Mouse (Mus musculus): Measurements from ENCODE around the gene Ctsw. TPM values are rescaled to one million over a fixed set of nuclear protein-coding genes. Genes with fewer than 3 reads are reported as not detected.
"Not testable (repeated sequence)": the region's sequence is repeated elsewhere in the genome, so short reads cannot be mapped to it uniquely, and the experiment has no call there.

The Ctsw gene
- polyA plus RNA-seq, 1 experiment from 2014 or later = 0.42 TPM

DNA sequence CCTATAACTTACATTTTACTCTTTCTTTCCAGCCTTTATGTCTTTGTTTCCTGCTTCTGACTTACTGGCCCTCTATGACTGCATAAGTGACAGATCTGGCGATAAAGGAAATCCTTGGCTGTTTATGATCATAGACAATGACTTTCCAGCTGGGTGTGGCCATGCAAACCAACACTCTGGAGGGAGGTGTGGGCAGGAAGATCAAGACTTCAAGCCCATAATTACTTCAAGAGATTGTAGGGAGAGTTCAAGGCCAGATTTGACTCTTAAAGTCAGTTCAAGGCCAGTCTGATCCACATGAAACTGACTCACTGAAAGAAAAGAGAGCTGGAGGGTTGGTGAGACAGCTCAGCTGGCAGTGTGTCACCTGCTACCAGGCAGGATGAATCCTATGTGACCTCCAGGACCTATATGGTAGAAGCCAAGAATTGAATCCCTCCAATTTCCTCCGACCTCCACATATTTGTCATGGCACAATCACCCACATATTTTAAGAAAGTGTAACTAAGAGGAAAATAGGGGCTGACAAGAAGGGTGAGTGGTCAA, 32.1 kb upstream of the Ctsw start:
- no peak for ATAC-seq
- DNase-seq (ENCODE audit: low read depth, low spot score) = no peak
- in situ Hi-C loops (cut with MboI; ENCODE audit: low pct_unique_long_range_greater_than_20kb) = no loop called here
- H3K27me3 ChIP-seq = no peaks in the 10 kb centered on the region
- TF ChIP-seq CTCF (IDR thresholded peaks at IDR 0.05) = no peak
- POLR2A ChIA-PET = no interaction called here
- CTCF ChIA-PET = interaction anchor here (1.1 kb wide), 1 partner anchor 12 kb away, joined by 4 read pairs; the partner anchor contains the start of gene Mus81

- ATAC-seq = no peak
- CTCF ChIA-PET = interaction anchor here (0.8 to 1.5 kb wide), 4 partner anchors 13 to 34 kb away, joined by 3 to 4 read pairs (median 3); no protein-coding TSS in a partner anchor
Observed at GRCm38 (mm10) chr19:5496052-5496370, 27.7 kb upstream of the Ctsw start.

GRCm38 (mm10) chr19:5495353-5496051, 27.2 kb upstream of the Ctsw start:
- ChIA-PET CTCF (interaction anchor here (0.8 to 1.5 kb wide), 4 partner anchors 13 to 34 kb away, joined by 3 to 4 read pairs (median 3); no protein-coding TSS in a partner anchor), POLR2A (interaction anchor here (1.5 kb wide), 1 partner anchor 7 kb away, joined by 5 read pairs; the partner anchor contains the start of gene Mus81)
- ATAC-seq (no peak), DNase-seq (ENCODE audit: low read depth, low spot score) (no peak)
- H3K27me3 ChIP-seq = no peaks in the 10 kb centered on the region
- no peak for TF ChIP-seq CTCF (IDR thresholded peaks at IDR 0.05)
- in situ Hi-C loops (cut with MboI; ENCODE audit: low pct_unique_long_range_greater_than_20kb) = no loop called here

More at GRCm38 (mm10) chr19:5496052-5496370, 27.7 kb upstream of the Ctsw start:
- no peak for DNase-seq (ENCODE audit: low read depth, low spot score)
- no peaks in the 10 kb centered on the region for H3K27me3 ChIP-seq
- in situ Hi-C loops (cut with MboI; ENCODE audit: low pct_unique_long_range_greater_than_20kb) = no loop called here
- POLR2A ChIA-PET = interaction anchor here (1.5 kb wide), 1 partner anchor 8 kb away, joined by 5 read pairs; the partner anchor contains the start of gene Mus81
- TF ChIP-seq CTCF (IDR thresholded peaks at IDR 0.05) = no peak

- TF ChIP-seq CTCF (IDR thresholded peaks at IDR 0.05) = no peak
- CTCF ChIA-PET = interaction anchor here (1.6 kb wide), 1 partner anchor 35 kb away, joined by 3 read pairs; no protein-coding TSS in a partner anchor
- H3K27me3 ChIP-seq = no peaks in the 10 kb centered on the region
- no peak for DNase-seq (ENCODE audit: low read depth, low spot score)
- POLR2A ChIA-PET = interaction anchor here (0.8 to 1.2 kb wide), 2 partner anchors 9 to 16 kb away, joined by 7 read pairs; partner anchors contain the start of genes 1700020D05Rik and Snx32
- no peak for ATAC-seq
- in situ Hi-C loops (cut with MboI; ENCODE audit: low pct_unique_long_range_greater_than_20kb) = no loop called here
Observed at GRCm38 (mm10) chr19:5494314-5494713, 26.0 kb upstream of the Ctsw start.

GRCm38 (mm10) chr19:5493301-5493721, 25.0 kb upstream of the Ctsw start:
- POLR2A ChIA-PET = interaction anchor here (0.6 to 1.3 kb wide), 3 partner anchors 10 to 18 kb away, joined by 3 read pairs; no protein-coding TSS in a partner anchor
- ATAC-seq; in situ Hi-C loops (cut with MboI; ENCODE audit: low pct_unique_long_range_greater_than_20kb); DNase-seq (ENCODE audit: low read depth, low spot score); H3K27me3 ChIP-seq: not testable (repeated sequence)
- CTCF ChIA-PET = interaction anchor here (1.4 to 1.6 kb wide), 2 partner anchors 30 to 36 kb away, joined by 3 to 4 read pairs; no protein-coding TSS in a partner anchor

DNA sequence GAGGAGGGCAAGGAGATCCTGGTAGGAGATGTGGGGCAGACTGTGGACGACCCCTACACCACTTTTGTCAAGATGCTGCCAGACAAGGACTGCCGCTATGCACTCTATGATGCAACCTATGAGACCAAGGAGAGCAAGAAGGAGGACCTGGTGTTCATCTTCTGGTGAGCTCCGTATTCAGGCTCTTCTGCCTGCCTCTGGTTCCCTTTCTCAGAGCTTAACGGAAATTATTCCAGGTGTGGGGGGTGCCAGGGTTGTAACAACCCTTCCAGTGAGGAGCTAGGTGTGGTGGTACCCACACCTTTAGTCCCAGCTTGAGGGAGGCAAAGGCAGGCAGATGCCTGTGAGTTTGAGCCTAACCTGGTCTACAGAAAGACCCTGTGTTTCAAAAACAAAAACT, 24.3 kb upstream of the Ctsw start:
- TF ChIP-seq CTCF (IDR thresholded peaks at IDR 0.05) = no peak
- in situ Hi-C loops (cut with MboI; ENCODE audit: low pct_unique_long_range_greater_than_20kb) = no loop called here
- CTCF ChIA-PET = interaction anchor here (1.4 kb wide), 1 partner anchor 29 kb away, joined by 4 read pairs; no protein-coding TSS in a partner anchor
- DNase-seq (ENCODE audit: low read depth, low spot score) (no peak), ATAC-seq (no peak)
- H3K27me3 ChIP-seq = no peaks in the 10 kb centered on the region
- POLR2A ChIA-PET = interaction anchor here (1.1 to 1.3 kb wide), 2 partner anchors 9 to 17 kb away, joined by 3 read pairs; no protein-coding TSS in a partner anchor

GRCm38 (mm10) chr19:5490898-5491708, 22.8 kb upstream of the Ctsw start:
- in situ Hi-C loops (cut with MboI; ENCODE audit: low pct_unique_long_range_greater_than_20kb) = no loop called here
- no peak for TF ChIP-seq CTCF (IDR thresholded peaks at IDR 0.05)
- CTCF ChIA-PET = interaction anchor here (0.8 to 12.3 kb wide), 5 partner anchors 8 to 77 kb away, joined by 3 to 143 read pairs (median 3); partner anchors contain the start of genes Ctsw and Fibp
- H3K27me3 ChIP-seq = no peaks in the 10 kb centered on the region
- DNase-seq (ENCODE audit: low read depth, low spot score) (no peak), ATAC-seq (peak; percentile 21)
- POLR2A ChIA-PET = interaction anchor here (0.6 to 8.8 kb wide), 6 partner anchors 17 to 376 kb away, joined by 3 to 135 read pairs (median 4); partner anchors contain the start of genes Ccdc85b and Efemp2

DNA sequence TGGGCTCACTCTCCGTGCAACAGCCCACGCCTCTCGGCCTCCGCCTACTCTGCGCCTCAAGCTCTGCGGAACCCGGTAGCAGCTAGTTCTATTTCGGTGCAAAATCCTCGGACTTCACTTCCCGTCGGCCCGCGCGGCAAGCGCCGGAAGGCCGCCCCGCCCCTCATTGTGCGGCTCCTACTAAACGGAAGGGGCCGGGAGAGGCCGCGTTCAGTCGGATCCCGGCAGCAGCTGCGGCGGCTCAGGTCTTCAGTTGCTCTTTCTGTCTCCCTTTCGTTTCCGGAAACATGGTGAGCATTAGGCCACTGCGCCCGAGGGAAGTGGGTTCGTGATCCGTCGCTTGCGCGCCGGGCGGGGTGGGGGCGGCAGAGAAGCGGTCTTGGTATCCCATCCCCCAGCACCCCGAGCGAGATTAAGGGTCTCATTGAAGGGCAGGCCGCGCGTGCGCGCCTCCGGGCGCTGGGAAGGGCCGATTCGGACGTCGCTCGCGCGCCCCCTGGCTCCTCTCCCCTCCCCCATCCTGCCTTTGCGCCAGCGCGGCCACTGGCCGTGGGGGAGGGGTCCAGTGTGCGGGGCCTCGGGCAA, 22.1 kb upstream of the Ctsw start, which contains the start of gene Cfl1:
Gene Cfl1, plus strand, starts transcription at position 143 of the 585 bp plus-strand sequence.
- no peak for TF ChIP-seq CTCF (IDR thresholded peaks at IDR 0.05)
- no peak for DNase-seq (ENCODE audit: low read depth, low spot score)
- ChIA-PET CTCF (interaction anchor here (5.4 to 12.3 kb wide), 3 partner anchors 16 to 58 kb away, joined by 65 to 143 read pairs (median 97); partner anchors contain the start of genes Ctsw, Efemp2 and Fibp), POLR2A (interaction anchor here (0.6 to 8.8 kb wide), 7 partner anchors 16 to 377 kb away, joined by 3 to 135 read pairs (median 4); partner anchors contain the start of genes Ccdc85b and Efemp2)
- in situ Hi-C loops (cut with MboI; ENCODE audit: low pct_unique_long_range_greater_than_20kb) = no loop called here
- ATAC-seq = peak; percentile 37
- no peaks in the 10 kb centered on the region for H3K27me3 ChIP-seq

DNA sequence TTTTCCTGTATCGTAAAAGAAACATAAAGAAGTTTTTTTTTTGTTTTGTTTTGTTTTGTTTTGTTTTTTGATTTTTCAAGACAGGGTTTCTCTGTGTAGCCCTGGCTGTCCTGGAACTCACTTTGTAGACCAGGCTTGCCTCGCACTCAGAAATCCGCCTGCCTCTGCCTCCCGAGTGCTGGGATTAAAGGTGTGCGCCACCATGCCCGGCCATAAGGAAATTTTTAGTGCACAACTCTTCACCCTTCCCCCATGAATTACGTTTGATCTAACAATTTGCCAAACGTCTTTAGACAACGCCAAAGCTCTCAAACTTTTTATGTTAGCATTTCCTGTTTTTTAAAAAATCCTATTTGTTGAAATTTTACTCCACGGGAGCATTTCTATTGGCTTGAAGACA, 21.4 kb upstream of the Ctsw start:
- DNase-seq (ENCODE audit: low read depth, low spot score); ATAC-seq; H3K27me3 ChIP-seq: not testable (repeated sequence)
- in situ Hi-C loops (cut with MboI; ENCODE audit: low pct_unique_long_range_greater_than_20kb) = loop anchor here (5.0 kb wide), 1 partner anchor 102 kb away; the partner anchor contains the start of gene Sart1
- POLR2A ChIA-PET = interaction anchor here (0.6 to 8.8 kb wide), 4 partner anchors 15 to 59 kb away, joined by 3 to 135 read pairs (median 16); partner anchors contain the start of genes Ccdc85b and Efemp2
- CTCF ChIA-PET = interaction anchor here (2.1 to 12.3 kb wide), 5 partner anchors 16 to 58 kb away, joined by 8 to 143 read pairs (median 65); partner anchors contain the start of genes Ccdc85b, Ctsw, Efemp2 and Fibp
